Mouse (Mus musculus) spleen, embryonic (tissue): Measurements from ENCODE around the gene Fam47e.

Experiments
- CTCF ChIA-PET: fragments of 350-600 bp; sonication (Branson Sonifier 250); formaldehyde crosslinking; loops from one replicate; lab custom pipeline; 2022; lab: Charles Lee

Gene Fam47e

GRCm38 (mm10) chr5:92602691-92603690, 48.1 kb downstream of the Fam47e start, which contains the start of gene Stbd1:
Gene Stbd1 (plus strand): TSS chr5:92603041.
- CTCF ChIA-PET = interaction anchor here (0.6 to 0.7 kb wide), 3 partner anchors 413 to 995 kb away, joined by 4 to 7 read pairs (median 4); no protein-coding TSS in a partner anchor

- CTCF ChIA-PET = no interaction called here
These were observed 49.8 kb downstream of the Fam47e start for GRCm38 (mm10) chr5:92604452-92605247.

GRCm38 (mm10) chr5:92607492-92608229, 52.8 kb downstream of the Fam47e start:
- CTCF ChIA-PET = no interaction called here

GRCm38 (mm10) chr5:92612756-92613155, 57.9 kb downstream of the Fam47e start:
- CTCF ChIA-PET = no interaction called here

- CTCF ChIA-PET = no interaction called here
These were observed 67.0 kb downstream of the Fam47e start for GRCm38 (mm10) chr5:92621883-92622282.

- CTCF ChIA-PET = no interaction called here
These were observed 73.0 kb downstream of the Fam47e start for GRCm38 (mm10) chr5:92627896-92628295.

GRCm38 (mm10) chr5:92633526-92633925, 78.7 kb downstream of the Fam47e start:
- CTCF ChIA-PET = no interaction called here

GRCm38 (mm10) chr5:92634916-92635315, 80.0 kb downstream of the Fam47e start:
- CTCF ChIA-PET = no interaction called here

- CTCF ChIA-PET = no interaction called here
These were observed 81.0 kb downstream of the Fam47e start for GRCm38 (mm10) chr5:92635891-92636290.

- CTCF ChIA-PET = no interaction called here
These were observed 86.0 kb downstream of the Fam47e start for GRCm38 (mm10) chr5:92640861-92641260.
